Mouse (Mus musculus): ENCODE data around the gene Ntng2.
A peak's percentile ranks its signal among the peaks of the same experiment; 100 is the strongest.

Ntng2 gene

DNA sequence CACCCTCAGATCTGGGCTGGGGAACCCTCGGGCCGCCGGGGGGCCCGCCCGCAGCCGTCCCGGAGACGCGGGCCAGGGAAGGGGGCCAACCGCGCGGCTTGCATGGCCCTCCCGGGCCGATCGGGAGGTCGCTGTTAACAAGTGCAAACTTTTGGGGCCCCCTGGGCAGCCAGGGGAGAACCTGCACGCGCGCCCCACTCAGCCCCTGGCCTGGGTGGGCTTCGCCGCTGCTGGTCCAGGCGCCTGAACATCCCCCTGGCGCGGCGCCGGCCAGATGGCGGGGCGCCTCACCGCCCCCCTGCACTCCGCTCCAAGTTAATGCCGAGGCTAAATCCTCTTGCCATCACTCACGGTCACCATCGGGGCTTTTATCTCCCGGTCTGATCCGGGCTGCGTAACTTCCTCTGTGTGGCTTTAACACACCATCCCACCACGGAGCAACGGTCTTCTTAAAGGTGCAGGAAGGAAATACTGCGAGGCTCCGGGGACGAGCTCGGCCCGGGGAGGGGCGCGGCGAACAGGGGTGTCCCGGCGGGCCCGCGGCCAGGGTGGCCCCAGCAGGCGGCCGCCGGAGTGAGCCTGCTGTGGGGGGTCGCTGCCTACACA, at the start of gene Ntng2:
Ntng2 (minus strand) TSS at position 407 of the 606 bp plus-strand sequence.
- no peak for DNase-seq (ENCODE audit: low read depth, low spot score)

DNA sequence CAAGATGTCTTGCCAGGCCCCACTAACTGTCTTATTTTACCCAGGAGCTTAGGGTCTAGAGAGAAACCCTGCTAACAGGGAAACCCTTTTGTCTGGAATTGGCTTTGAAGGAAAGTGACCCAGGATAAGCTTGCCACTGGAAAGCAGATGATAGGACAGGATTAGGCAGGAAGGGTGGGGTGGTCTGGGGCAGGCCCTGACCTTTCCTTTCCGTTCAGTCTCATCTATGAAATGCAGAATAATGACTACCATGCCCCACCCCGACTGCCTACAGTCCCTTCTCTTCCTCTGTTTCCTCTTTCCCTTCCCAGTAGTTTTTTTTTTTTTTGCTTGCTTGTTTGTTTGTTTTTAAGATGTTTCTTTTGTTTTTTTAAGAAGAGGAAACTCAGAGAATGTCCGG, 42.8 kb upstream of the Ntng2 start:
- DNase-seq (ENCODE audit: low read depth, low spot score): no peak

DNA sequence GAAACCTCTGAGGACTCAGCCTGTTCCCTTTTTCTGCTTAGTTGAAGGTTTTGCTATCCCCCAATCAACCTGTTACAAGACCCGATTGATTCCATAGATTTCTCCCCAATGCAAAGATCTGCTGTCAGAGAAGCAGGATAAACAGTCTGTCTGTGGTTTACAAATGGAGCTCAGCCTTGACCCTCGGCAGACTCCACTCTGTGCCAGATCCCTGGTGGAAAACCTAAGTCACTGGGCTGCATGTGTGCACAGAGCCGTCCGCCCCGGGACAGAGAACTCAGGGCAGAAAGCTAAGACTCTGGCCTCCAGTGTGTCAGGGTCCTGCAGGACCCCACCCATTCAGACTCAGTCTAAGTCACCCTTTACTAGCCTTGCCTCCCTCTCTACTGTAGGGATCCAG, 34.8 kb upstream of the Ntng2 start:
- DNase-seq (ENCODE audit: low read depth, low spot score): no peak

DNA sequence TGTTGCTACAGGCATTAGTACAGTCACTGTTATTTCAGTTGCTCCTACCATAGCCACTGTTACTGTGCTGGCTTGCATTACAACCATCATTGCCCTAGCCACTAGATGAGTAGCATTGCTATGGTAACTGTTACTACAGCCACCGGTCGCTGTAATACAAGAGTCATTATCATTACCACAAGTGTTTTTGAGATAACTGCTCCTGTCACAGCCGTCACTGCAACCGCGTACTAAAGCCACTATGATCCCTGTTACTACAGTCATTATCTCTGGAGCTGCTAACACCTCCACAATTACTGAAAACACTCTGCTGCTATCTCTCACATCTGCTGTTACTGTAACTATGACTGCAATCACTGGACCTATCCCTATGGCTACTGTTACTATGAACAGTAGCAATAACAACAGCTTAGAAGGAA, 24.9 kb upstream of the Ntng2 start:
- DNase-seq (ENCODE audit: low read depth, low spot score): no peak

DNA sequence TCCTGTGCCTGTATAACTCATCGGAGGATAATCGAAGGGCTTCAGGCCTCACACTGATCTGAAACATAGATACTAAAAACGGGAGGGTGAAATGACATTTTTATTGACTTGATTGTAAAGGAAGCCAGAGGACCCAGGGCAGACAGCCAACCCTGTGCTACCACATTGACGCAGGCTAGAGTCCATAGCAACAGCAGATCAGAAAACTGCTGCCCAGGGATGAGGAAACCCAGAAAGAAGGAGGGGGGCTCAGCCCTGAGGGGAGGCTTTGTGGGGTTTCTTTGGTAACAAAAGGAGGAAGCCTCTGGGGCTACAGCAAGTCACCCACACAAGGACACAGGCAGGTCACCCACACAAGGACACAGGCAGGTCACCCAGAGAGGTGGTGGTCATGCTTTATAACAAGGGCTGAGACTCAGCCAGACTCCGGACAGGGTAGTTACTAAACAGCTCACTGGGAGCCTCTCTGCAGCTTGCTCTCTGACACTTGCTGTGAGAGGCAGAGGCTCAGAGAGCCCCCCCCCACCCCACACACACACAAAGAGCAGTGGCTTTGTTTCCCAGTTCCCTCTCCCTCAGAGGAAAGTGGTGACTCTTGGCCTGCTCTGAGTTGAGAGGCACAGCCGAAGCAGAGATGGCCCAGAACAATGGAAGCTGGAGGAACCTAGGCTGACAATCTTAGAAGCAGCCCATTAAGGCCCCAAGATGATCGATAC, 19.2 kb upstream of the Ntng2 start:
- DNase-seq (ENCODE audit: low read depth, low spot score): no peak

DNA sequence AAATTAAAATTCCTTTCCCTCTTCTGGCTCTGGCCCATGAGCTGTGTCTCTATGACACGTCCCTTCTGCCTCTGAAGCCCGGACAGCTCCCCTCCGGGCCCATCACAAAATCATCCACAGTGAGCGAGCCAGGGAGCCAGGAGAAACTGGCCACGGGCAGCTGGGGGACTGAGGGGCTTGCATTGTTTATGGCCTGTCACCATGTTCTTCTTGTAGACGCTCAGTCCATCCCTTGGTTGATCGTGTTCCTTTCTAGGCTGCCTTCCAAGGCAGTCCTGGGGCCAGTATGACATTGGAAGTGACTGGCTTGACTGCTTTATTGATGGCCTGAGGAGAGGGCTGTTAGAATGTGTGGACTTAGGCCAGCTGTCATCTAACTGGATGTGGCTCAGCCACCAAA, 18.3 kb upstream of the Ntng2 start:
- no peak for DNase-seq (ENCODE audit: low read depth, low spot score)

DNA sequence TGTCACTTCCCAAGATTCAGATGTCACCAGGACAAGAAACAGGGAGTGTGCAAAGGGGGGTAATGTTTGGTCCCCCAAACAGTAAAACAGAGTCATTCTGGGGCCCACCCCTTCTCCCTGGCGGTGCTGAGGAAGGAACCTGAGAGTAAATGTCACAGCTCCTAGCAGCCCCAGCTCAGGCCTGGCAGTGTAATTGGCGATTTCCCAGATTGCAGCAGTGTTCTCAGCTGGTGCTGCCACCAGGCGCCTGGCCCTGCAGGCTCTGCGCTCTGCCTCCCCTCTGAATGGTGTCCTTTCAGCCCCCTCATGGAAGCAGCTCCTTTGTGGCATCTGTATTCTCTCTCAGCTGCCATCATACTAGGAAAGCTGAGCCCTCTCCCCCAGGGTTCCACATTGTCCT, 14.0 kb upstream of the Ntng2 start:
- no peak for DNase-seq (ENCODE audit: low read depth, low spot score)

DNA sequence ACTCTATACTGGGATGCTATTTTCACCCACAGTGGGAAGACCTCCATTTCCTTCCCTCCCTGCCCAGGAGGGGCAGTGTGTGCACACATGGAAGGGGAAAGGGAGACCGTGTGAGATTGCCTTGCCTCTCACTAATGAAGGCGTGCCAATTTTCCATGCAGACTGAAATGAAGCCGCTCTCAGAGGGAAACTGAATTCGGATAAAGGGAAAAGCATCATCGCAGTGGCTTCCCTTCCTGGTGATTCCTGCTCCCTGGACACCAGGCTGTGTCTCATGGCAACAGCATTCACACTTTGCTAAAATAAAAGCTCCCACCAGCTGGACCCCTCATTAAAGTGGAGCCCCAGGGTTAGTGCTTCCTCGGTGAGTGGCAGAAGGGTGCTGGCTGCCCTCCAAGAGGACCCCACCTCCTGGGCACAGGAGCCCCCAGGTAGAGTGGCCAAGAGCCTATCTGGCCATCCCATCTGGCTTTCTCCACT, 9.7 kb upstream of the Ntng2 start:
- no peak for DNase-seq (ENCODE audit: low read depth, low spot score)

DNA sequence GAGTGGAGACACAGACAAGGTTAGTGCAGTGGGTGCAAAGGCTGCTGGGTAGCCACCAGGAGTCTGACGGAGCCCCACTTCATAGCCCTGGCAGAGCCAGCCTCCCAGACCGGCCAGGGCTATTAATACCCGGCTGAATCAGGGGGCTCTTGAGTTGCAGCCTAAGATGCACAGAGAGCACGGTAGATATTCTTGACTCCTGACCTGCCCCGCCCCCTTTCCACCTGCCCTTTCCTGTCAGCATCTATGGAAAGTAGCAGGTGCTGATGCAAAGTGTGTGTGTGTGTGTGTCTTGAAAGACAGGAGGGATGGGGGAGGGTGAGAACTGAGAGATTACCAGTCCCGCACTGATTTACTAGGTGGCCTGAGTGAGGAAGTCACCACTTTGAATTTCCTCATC, 8.3 kb upstream of the Ntng2 start:
- no peak for DNase-seq (ENCODE audit: low read depth, low spot score)

DNA sequence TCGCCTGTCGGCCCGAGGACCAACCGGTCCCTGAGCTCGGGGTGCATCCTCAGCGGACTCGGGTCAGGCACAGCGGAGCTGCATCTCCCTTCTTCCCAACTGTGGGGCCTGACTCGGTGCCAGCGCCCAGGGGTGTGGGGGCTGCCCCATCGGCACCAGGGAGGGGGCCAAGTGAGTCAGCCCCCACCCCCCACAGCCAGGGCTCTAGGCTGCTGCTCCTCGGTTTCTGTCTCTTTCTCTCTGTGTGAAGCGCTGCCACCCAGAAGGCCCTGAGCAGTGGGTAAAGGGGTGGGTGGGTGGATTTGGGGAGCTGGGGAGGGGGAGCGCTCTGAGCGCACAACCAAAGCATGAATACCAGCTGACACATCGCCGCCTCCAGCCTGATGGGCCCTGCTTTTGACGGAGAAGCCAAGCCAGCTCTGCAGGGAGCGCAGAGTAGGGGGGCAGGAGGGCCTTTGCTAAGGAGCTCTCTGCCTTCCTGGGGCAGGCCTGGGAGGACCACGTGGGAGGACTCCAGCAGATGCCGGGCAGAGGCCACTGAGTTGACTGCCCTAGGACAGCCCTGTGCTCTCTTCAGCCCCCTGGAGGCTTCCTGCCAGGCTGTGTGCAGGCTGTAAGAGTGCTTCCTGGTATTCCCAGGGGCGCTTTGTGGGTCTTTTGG, 530 bp upstream of the Ntng2 start:
- peak; percentile 59 for DNase-seq (ENCODE audit: low read depth, low spot score)

DNA sequence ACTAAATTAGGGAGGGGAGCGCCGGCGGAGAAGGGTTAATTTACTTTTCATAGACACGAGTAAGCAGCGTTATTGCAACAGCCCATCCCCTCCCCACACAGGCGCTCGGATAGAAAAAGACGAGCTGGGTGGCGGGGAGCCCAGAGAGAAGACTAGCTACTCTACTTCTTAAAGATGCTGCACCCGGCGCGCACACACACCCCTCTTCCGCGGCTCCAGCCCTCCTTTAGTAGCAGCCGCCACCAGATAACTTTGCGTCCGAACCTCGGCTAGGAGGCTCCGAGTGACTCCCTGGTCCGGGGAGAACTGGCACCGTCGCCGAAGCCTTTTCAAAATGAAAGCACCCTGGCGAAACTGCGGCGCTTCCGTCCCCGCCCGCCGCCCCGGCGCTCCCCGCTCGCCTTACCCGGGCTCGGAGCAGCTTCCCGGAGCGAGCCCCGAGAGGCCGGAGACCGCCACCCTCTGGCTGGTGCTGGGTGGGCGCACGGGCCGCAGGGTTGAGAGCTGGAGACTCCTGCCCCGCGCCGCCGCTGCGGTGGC, 676 bp downstream of the Ntng2 start:
- DNase-seq (ENCODE audit: low read depth, low spot score): no peak

DNA sequence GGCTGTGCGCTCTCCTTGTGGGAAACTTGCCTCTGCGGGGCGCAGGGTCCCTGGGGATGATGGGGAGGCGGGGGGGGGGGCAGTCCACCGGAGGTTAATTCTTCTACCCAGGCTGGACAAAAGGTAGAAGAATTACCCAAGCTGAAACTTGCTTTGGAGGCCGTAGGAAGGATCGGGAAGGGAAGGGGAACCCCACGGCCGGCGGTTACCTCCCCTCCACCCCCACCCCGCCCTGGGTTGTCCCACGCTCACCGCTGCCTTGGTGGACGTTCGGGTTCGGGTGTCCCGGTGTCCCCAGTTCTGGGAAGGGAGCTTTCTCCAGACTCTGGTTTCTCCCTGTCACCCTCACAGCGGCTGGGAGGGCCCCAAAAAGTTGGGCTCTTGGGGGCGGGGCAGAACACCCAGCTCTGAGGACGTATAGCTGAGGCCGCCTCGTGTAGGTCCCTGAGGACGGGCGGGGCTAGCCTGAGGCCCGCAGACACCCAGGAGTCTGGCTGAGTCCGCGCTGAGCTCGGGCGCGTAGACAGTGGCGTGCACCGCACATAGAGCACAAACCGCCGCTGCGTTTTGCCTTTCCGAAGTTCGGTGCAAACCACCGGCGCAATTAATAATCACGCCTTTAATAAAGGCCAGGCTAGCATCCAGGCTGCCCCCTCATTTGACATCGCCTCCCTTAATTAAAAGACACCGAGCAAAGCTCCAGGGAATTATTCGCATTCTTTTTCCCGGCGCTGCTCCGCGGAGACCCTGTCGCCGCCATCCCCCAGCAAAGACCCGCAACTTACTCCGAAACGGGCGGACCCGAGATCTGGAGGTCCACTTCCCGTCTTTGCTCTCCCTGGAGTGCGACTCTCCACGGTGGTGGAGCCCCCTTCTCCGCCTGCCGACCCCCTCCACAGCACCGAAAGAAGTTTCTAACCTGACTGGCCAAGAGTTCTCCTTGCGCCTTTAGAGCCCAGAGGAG, 1.4 kb downstream of the Ntng2 start:
- no peak for DNase-seq (ENCODE audit: low read depth, low spot score)

DNA sequence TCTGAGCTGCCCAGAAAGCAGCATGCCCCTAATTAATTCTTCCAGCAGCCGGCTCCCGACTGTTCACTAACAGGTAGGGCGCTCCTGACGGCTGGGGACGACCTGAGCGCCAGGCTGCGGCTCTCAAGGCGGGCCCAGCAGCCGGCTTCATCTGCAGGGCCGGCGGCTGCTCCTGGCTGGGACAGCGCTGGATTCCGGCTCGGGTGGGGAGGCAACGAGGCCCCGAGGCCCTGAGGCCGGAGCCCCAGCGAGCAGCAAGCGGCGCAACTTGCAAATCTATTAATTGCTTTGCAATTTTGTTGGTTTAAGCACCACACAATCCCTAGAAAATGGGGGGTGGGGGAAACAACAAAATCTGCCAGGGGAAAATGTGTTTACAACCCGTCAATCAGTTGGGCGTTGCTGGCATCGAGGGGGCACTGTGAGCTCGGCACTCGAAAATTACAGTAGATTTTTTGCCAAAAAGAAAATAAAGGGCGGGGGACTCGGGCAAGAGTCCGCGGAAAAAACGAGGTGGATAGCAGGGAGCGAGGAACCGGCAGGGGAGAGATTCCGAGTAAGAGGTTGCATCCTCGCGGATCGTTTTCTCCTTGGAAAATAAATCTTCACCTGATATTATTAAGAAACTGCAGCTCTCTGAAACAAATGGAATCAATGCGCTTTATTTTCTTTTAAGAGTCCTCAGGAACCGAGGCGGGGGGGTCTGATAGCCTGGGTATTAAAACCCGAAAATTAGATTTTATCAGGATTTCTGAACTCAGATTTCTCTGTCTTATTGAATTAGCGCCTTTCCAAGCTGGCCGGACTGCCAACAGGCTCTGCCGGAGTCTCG, 2.3 kb downstream of the Ntng2 start:
- DNase-seq (ENCODE audit: low read depth, low spot score): no peak

DNA sequence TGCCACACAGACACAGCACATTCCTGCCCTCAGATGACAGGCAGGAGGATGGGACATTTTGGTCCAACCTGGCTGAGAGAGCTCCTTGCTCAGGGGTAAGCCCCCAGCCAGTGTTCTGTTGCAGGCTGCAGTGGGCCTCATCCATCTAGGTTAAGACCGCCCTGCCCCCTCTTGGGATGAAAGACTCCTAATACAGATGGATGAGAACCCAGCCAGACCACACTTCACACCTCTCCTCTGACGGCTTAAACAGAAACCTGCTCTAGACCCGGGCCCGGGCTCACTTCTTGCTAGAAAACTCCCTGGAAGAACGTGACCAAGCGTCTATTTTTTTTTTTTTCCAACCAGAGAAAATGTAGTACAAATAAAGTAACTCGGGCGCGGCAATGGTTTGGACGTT, 3.0 kb downstream of the Ntng2 start:
- DNase-seq (ENCODE audit: low read depth, low spot score): no peak

DNA sequence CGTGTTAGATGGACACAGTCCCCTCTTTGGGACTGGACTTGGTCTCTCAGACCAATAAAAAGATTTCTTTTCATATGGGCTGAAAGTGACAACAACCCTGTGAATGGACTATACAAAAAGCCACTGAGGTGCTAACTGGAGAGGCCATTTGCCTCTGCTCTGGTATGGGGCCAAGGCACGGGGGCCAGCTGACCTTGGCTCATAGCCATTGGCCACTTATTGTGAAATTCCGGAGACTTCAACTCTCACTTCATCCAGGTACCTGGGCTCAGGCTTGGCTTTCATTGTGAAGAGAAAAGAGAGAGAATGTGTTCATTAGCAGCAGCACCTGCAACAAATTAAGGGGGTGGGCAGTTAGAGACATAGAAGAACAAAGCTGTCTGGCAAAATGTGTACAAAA, 4.3 kb downstream of the Ntng2 start:
- no peak for DNase-seq (ENCODE audit: low read depth, low spot score)

DNA sequence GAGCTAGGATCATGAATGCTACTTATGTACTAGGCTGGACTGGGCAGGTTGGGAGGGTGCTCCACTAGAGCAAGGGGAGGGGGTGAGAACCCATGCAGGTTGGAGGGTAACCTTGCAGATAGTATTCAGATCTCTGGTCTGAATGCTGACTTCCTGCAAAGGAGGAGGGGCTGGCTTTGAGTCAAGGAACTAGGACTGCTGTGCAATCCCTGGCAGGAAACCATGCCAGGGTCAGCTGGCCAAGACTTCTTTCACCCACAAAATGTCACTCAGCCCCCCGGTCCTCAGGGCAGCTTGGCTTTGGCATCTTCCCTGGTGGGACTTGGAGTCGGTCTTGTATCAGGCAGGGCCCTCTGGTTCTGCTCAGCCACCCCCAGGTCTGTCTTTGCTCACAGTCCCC, 5.4 kb downstream of the Ntng2 start:
- DNase-seq (ENCODE audit: low read depth, low spot score): no peak

DNA sequence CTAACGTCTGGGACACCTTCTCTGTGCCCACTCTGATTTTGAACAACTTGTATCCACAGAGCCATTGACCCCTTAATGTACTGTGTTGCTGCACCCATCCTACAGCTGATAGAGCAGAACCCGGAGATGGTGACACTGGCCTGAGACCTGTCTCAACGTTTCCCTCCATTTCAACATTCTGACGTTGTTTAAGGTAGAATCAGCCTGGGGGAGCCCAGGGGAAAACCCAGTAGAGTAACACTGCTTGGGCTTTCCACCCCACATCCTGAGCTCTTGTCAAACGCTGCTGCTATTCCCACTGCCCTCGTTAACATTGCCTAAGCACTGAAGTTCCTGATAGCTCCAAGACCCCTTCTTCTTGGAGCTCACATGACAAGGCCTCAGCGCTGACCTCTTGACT, 5.9 kb downstream of the Ntng2 start:
- no peak for DNase-seq (ENCODE audit: low read depth, low spot score)

DNA sequence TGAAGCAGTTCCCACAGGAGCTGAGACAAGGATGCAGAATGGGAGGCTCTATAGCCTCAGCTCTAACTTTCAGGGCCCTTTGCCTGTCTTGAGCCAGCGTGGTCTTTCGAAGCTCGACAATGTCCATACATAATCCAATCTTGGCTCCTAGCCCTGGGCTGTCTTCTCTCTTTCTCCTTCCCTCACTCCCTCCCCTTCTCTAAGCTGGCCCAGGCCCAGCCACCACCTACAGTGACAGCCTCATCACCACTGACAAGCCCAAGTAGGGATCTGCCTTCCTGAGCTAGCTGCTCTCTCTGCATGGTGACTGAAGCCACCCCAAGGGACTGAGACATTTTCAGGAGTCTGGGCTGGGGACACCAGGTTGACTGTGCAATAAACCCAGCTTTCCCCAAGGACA, 6.5 kb downstream of the Ntng2 start:
- DNase-seq (ENCODE audit: low read depth, low spot score): no peak

DNA sequence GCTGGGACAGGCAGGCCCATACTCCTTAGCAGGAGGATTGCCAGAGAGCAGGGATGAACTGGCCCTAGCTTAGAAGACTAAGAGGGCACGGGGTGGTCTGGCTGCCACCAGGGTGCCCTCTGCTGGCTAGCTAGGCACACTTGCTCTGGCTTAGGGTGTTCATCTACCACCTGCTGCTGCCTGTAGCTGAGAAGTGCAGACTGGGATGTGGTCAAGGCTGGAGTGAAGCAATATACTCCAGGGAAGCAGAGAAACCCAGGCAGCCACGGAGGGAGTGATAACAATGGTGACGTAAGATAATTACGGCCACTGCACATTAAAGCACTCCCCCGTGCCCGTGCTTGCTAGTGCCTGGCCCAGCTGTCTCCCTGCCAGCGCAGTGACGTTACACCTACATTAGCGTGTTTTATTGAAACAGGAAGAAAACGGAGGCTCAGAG, 7.4 kb downstream of the Ntng2 start:
- no peak for DNase-seq (ENCODE audit: low read depth, low spot score)

DNA sequence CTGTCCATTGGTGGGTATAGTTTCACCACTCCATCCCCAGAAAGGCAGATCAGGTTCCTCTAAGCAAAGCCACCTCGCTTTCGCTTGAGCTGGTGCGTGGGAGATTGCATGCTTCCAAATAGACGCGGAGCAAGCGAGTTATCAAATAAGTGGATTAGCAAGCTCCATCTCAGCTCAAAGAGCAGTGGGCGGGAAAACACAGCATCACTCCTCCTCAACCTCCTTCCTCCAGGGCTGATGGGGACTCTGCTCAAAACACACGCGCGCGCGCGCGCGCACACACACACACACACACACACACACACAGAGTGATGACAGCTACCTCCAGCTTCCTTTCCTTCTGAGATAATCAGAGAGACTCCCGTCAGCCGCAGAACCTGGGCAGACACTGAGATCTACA, 13.5 kb downstream of the Ntng2 start:
- peak; percentile 87 for DNase-seq (ENCODE audit: low read depth, low spot score)

DNA sequence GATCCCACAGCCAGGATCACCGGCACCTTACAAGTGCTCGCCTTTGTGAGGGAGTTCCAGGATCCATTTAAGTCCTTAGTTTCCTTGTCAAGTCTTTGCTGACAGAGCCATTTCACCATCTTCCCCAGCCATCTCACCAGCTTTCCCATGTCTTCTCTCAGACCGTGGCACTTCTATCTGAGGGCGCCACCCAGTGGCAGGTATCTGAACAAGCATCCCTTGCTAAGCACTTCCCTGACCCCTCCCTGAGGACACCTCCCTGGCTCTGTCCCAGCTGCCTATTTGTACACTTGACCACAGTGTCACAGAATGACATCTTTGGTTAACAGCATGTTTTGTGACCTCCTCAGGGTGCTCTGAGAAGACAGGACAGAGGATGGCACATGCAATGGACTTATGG, 15.2 kb downstream of the Ntng2 start:
- DNase-seq (ENCODE audit: low read depth, low spot score): no peak

Measured in telencephalon, adult 2 months (tissue).